Mouse (Mus musculus): ENCODE data around the gene App.

The App gene

DNA sequence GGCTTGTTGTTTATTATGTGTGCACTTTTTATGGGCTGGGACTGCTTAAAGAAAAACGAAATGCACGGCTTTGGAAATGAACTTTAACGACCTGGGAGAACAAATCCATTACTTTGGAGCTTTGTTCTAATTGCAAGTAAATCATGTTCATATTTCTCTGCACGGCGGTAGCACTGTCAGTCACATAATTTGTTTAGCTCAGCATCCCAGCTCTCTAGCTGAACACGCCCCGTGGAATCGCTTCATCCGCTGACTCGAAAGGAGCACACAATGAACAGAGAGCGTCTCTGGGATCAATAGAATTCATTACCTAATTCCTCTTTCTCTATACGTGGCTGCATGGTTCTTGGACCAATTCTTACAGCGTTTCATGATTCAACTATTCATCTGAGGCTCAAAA lies 207.5 kb downstream of the App start:
- DNase-seq: no peak

GRCm38 (mm10) chr16:84963960-84964359 lies 209.6 kb downstream of the App start:
- DNase-seq: no peak

GRCm38 (mm10) chr16:84963527-84963926 lies 210.0 kb downstream of the App start:
- DNase-seq: no peak

DNA sequence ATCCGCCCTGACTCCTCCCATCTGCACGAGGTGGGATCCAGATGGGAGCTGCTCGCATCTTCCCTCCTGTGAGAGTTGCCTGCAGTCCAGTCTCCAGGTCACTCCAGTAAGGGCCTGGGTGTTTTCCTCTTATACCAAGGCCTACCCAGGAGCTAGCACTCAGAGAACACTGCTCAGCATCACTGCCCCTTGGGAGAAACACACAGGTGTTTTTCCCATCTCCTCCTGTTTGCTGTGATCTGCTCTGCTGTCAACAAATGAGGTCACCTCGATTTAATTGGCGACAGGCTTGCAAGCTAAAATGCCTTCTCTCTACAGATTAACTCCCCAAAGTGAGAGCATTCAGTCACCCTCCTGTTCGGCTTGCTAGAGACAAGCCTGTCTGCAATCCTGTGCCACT lies 216.3 kb downstream of the App start:
- DNase-seq: no peak

- no peak for DNase-seq
Measured at GRCm38 (mm10) chr16:84956690-84957089, 216.9 kb downstream of the App start.

GRCm38 (mm10) chr16:84955840-84956239 lies 217.7 kb downstream of the App start:
- DNase-seq: no peak

- DNase-seq: peak; percentile 64
Measured at GRCm38 (mm10) chr16:84955204-84955839, 218.2 kb downstream of the App start.

DNA sequence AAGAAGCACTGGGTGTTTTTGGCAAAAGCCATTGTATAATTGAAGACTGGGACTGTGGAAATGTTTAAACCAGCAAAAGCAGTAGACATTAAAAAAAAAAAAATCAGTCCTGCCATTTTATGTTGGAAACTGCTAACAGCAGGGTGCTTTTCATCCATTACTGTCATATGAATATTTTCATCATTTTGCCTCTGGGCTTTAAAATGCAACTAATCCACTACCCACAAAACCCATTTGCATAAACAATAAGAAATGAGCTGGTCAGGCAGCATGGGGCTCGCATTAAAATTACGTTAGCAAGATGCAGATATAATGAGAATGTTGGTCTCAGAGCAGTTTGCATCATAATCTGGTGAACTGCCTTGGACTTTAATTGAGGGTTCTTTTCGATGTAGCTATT lies 242.5 kb downstream of the App start:
- DNase-seq: no peak

- no peak for DNase-seq
Measured at GRCm38 (mm10) chr16:84927827-84928226, 245.7 kb downstream of the App start.

DNA sequence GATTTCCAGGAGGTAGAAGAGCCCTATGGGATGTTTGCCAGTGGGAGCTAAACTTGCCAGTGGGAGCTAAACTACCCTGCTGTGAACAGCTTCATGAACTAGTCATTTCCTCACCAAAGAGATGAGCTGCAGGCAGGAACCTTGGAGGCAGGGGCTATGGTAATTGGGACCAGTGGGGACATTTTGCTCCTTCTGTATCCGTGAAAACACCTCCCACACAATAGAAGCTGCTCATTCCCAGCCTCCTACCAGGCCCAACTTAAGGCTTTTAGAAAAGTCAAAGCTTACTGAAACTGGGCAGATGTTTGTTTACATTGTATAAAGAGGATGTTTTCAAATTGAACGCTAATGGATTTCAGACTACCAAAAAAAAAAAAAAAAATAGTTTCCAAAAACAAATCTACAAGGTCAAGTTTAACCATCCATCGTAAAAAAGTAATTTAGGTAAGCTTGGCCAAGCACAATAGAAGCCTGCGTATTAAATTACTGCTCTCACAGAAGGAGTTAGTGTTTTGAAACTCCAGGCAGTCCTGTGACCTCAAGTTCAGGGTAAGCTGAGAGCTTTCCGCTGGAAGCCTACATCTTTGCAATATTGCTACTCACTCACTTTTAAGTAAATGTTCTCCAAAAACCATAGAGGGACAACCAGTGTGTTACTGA lies 253.8 kb downstream of the App start:
- no peak for DNase-seq

DNA sequence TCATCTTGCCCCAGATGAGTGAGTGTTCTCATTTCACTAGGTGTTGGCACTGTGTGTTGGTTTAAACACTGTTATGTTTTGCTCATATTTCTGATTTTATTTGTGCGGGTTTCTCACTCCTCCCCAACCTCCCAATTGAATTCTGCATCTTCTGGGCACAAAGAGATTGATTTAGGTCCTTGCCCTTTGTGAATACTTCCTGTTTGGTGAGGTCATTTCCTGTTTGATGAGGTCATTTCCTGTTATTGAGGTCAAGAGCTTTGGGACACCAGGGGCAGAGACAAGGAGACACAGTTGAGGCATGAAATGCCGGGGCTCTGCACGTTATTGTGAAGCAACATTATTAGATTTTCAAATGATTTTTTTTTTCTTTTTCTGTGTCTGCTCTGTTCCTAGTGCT lies 254.5 kb downstream of the App start:
- no peak for DNase-seq

GRCm38 (mm10) chr16:84916772-84917171 lies 256.8 kb downstream of the App start:
- no peak for DNase-seq

DNA sequence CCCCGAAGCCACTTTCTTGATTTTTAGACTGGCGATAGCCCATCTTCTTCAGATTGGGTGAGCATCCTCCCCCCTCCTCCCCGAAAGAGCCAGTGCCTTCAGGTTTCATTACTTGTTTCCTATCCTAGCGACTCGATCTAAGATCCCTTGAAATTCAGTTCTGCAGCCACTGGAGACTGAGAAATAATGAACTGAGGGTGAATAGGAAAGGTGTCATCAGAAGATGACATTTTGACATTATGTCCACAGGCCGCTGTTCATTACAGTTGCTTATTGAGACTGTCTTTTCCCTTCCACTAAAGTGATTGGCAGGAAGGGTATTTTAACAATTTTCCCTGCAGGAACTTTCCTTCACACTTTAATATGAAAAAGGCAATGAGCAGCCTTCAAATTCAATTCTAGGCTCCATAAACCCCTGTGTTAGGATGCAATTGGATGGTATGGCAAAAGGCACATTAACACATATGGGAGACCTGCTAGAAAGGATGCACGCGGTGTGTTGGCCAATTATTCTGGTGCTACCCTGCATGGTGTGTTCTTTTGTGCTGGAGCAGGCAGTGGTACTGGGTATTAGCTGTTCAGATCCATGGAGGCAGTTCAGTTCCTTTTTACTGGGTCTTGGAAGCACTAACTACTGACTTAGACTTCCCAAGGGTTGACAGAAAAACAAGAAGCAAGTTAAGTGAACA lies 261.9 kb downstream of the App start:
- no peak for DNase-seq

- DNase-seq: no peak
Measured at GRCm38 (mm10) chr16:84902995-84903394, 270.6 kb downstream of the App start.

Data from thymus, postnatal 25 days (tissue).